Mouse (Mus musculus): ENCODE results near the gene Tmem109. TPM values are rescaled to one million over a fixed set of nuclear protein-coding genes. Genes with fewer than 3 reads are reported as not detected.

Gene Tmem109
- polyA plus RNA-seq, 1 experiment from 2014 or later: 68.2 TPM

DNA sequence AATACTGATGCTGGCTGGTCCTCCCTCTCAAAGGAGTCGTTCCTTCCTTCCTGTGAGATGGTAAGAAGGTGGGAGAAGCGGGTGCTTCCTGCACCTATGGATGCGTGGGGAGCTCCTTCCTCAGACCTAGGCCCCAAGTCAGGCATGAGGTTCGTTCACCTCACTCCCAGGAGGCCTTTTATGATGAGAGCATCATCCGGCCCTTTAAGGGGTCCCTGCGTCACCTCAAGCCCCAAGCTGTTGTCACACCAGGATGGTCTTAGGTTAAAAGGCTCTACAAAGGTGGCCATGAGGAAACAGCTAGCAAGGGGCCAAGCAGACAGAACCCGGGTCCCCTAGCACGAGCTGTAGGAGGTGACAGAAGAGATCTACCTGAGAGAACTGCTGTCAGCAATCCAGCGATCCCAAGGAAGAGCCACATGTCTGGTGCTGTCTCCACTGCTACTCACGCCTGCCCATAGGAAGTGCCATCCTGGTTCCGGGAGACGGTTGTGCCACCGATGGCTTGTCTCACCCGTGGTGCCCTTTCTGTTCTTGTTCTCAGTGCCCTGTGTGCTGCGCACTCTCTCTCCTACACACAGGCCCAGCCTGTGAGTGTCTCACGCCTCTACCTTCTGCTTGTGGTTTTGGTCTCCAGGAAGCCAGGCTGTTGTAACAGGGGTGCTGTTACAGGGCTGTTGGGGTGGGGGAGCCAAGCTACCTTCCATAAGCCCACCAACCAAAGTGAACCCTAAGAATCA, 52.2 kb downstream of the Tmem109 start, which contains the start of gene Cd6:
TSS of gene Cd6 (minus strand) at position 623 of the 740 bp plus-strand sequence.
- H3K27me3 ChIP-seq (ENCODE audit: insufficient read depth, poor library complexity, severe bottlenecking): no peaks in the 10 kb centered on the region; the same call in 1 of the 2 replicates
- no peaks in the 10 kb centered on the region for H3K4me1 ChIP-seq
- 0 out of 2 replicates have a peak within 1 kb of the TSS, but pooled peaks have one; percentile 1 for H3K27ac ChIP-seq
- no peak within 1 kb of the TSS for H3K4me3 ChIP-seq
- H3K36me3 ChIP-seq: no peaks in the 10 kb centered on the region
- WGBS: 88% methylated on average over 16 of the region's 16 CpGs
- no peak for DNase-seq (ENCODE audit: low spot score)
- no peaks in the 10 kb centered on the region for H3K9me3 ChIP-seq

DNA sequence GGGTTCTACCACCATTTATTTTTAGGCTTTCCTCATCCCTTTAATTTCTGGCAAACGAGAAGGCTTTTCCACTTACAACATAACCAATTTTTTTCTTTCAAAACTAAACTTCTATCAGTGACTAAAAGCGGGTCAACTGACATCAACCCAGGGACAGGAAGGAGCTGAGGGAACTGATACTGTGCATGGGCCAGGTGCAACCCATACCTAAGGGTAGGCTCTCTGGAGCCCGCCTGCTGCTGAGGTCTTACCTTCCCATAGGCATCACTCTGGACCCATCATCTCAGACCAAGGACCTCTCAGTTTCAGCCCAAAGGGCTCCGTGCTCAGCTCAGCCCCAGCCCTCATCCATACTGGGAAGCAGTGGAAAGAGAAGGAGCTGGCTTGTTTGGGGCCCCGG, 53.5 kb downstream of the Tmem109 start:
- 86% methylated on average over 5 of the region's 5 CpGs for WGBS
- Histone ChIP-seq H3K36me3 (no peaks in the 10 kb centered on the region), H3K9me3 (no peaks in the 10 kb centered on the region), H3K4me3 (no peak overlapping the region), H3K27me3 (ENCODE audit: insufficient read depth, poor library complexity, severe bottlenecking) (no peaks in the 10 kb centered on the region; the same call in 1 of the 2 replicates), H3K27ac (no peak overlapping the region), H3K4me1 (no peaks in the 10 kb centered on the region)
- no peak for DNase-seq (ENCODE audit: low spot score)

DNA sequence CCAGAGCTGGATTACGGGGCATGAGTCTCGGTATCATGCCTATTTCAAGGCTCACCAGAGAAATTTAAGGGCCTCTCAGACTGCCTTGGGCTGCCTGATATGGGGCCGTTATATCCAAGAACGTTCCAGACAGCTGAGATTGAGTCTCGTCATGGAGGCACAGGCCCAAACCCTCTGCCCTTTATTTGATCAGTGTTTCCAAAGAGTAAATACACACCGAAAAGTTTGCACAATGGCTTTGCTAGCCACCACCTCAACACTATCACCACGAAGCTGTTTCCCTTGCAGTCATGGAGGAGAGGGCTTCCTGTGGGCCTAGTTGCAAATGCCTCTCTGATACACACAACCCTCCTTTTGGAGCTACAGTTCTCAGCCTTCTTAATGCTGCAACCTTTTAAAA, 57.7 kb downstream of the Tmem109 start:
- DNase-seq (ENCODE audit: low spot score): no peak

DNA sequence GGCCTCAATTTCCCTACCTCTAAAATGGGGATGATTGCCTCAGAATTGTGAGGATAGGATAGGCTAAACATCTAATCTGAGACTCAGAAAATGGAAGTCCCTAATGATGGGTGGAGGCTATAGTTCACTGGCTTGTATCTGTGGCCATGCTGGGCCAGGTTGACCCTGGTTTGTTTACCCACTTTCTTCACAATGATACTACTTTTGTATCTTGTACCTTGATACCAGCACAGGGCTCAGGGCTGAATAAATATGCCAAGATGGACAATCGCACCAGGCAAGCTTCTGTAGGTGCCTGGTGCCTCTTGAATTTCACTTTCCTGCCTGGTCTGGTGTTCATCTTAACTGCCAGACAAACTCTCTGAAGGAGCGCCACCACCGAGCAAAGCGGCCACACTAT, 59.3 kb downstream of the Tmem109 start:
- Histone ChIP-seq H3K27me3 (ENCODE audit: insufficient read depth, poor library complexity, severe bottlenecking) (no peaks in the 10 kb centered on the region), H3K4me3 (no peak overlapping the region), H3K36me3 (no peaks in the 10 kb centered on the region), H3K9me3 (no peaks in the 10 kb centered on the region), H3K4me1 (peaks cover 8% of the 10 kb centered on the region), H3K27ac (no peak overlapping the region)
- no peak for DNase-seq (ENCODE audit: low spot score)
- 94% methylated on average over 4 of the region's 4 CpGs for WGBS

More for the DNA sequence above, 57.7 kb downstream of the Tmem109 start:
- 76% methylated on average over 7 of the region's 7 CpGs for WGBS
- Histone ChIP-seq H3K27ac (no peak overlapping the region), H3K27me3 (ENCODE audit: insufficient read depth, poor library complexity, severe bottlenecking) (no peaks in the 10 kb centered on the region), H3K4me3 (no peak overlapping the region), H3K36me3 (no peaks in the 10 kb centered on the region), H3K9me3 (no peaks in the 10 kb centered on the region), H3K4me1 (no peaks in the 10 kb centered on the region)

DNA sequence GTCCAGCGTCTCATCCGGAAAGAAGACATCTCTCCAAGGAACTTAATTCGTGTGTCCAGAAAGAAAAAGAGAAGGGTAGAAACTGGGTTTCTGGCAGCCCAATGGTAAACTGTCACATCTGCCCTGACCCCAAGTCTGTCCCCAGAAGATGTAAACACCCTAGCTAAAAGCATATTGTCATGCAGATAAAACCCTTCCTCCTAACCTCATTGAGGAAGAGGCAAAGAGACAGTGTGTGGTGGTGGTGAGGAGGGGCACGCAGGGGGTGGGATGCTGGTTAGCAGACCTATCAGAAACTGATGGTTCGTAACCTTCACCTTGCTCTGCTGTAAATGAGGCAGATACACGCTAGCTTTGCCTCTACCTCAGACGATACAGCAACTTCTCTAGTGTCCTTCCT, 60.5 kb downstream of the Tmem109 start:
- Histone ChIP-seq H3K4me3 (no peak overlapping the region), H3K27me3 (ENCODE audit: insufficient read depth, poor library complexity, severe bottlenecking) (no peaks in the 10 kb centered on the region), H3K4me1 (peaks cover 8% of the 10 kb centered on the region), H3K9me3 (no peaks in the 10 kb centered on the region), H3K27ac (no peak overlapping the region), H3K36me3 (no peaks in the 10 kb centered on the region)
- 70% methylated on average over 7 of the region's 7 CpGs for WGBS
- DNase-seq (ENCODE audit: low spot score): no peak

Other genes with a start within 250 kb of the Tmem109 start
- 0.81 and 3.0 TPM in 2 replicates for gene Vwce, start 247.8 kb downstream of the Tmem109 start, polyA plus RNA-seq (2016; fragmentation: Nextera tagmentation; extraction: Ambion mirVana)
- not detected in 2 replicates for gene Pga5, start 203.9 kb downstream of the Tmem109 start, polyA plus RNA-seq (2016; fragmentation: Nextera tagmentation; extraction: Ambion mirVana)
- gene Vps37c, start 193.3 kb downstream of the Tmem109 start, polyA plus RNA-seq (2016; fragmentation: Nextera tagmentation; extraction: Ambion mirVana): 26.5 and 26.7 TPM in 2 replicates
- gene Cd5, start 143.0 kb downstream of the Tmem109 start, polyA plus RNA-seq (2016; fragmentation: Nextera tagmentation; extraction: Ambion mirVana): 0.18 and 0.28 TPM in 2 replicates
- gene Cd6, start 51.9 kb downstream of the Tmem109 start, polyA plus RNA-seq (2016; fragmentation: Nextera tagmentation; extraction: Ambion mirVana): 0.06 TPM in 1 of 2 replicates, not detected in the other
- gene Slc15a3, start 42.3 kb downstream of the Tmem109 start, polyA plus RNA-seq (2016; fragmentation: Nextera tagmentation; extraction: Ambion mirVana): 0.16 and 0.22 TPM in 2 replicates
- gene Tmem132a, start 12.1 kb downstream of the Tmem109 start, polyA plus RNA-seq (2016; fragmentation: Nextera tagmentation; extraction: Ambion mirVana): 63.8 and 77.5 TPM in 2 replicates
- gene Prpf19, start 13.2 kb upstream of the Tmem109 start, polyA plus RNA-seq (2016; fragmentation: Nextera tagmentation; extraction: Ambion mirVana): 21.3 and 48.5 TPM in 2 replicates
- gene Zp1, start 38.6 kb upstream of the Tmem109 start, polyA plus RNA-seq (2016; fragmentation: Nextera tagmentation; extraction: Ambion mirVana): not detected in 2 replicates
- gene Ptgdr2, start 55.2 kb upstream of the Tmem109 start, polyA plus RNA-seq (2016; fragmentation: Nextera tagmentation; extraction: Ambion mirVana): 0.19 and 0.30 TPM in 2 replicates
- 27.2 and 39.6 TPM in 2 replicates for gene Ccdc86, start 67.3 kb upstream of the Tmem109 start, polyA plus RNA-seq (2016; fragmentation: Nextera tagmentation; extraction: Ambion mirVana)
- 0.20 TPM in 1 of 2 replicates, not detected in the other for gene Ms4a10, start 92.7 kb upstream of the Tmem109 start, polyA plus RNA-seq (2016; fragmentation: Nextera tagmentation; extraction: Ambion mirVana)
- not detected in 2 replicates for gene Ms4a15, start 111.2 kb upstream of the Tmem109 start, polyA plus RNA-seq (2016; fragmentation: Nextera tagmentation; extraction: Ambion mirVana)
- not detected in 2 replicates for gene Ms4a18, start 136.0 kb upstream of the Tmem109 start, polyA plus RNA-seq (2016; fragmentation: Nextera tagmentation; extraction: Ambion mirVana)
- not detected in 2 replicates for gene Ms4a8a, start 199.1 kb upstream of the Tmem109 start, polyA plus RNA-seq (2016; fragmentation: Nextera tagmentation; extraction: Ambion mirVana)
- not detected in 2 replicates for gene 1700017D01Rik, start 248.9 kb upstream of the Tmem109 start, polyA plus RNA-seq (2016; fragmentation: Nextera tagmentation; extraction: Ambion mirVana)

All from heart, embryonic 10.5 days (tissue).